Mouse (Mus musculus): ENCODE data around the gene Myt1l.

GRCm38 (mm10) chr12:29838421-29838820 is 310.2 kb downstream of the Myt1l start:
- TF ChIP-seq CTCF (IDR thresholded peaks at IDR 0.05; ENCODE audit: low read depth) (no peak), EP300 (IDR thresholded peaks at IDR 0.05; ENCODE audit: low read depth) (no peak)

Data from heart, postnatal 0 days (tissue).